Mouse (Mus musculus) kidney, postnatal 0 days (tissue): ENCODE data around the gene Pip5k1a. TPM values are rescaled to one million over a fixed set of nuclear protein-coding genes. Genes with fewer than 3 reads are reported as not detected.
A peak's percentile ranks its signal among the peaks of the same experiment; 100 is the strongest.
"Not testable (repeated sequence)": the region's sequence is repeated elsewhere in the genome, so short reads cannot be mapped to it uniquely, and the experiment has no call there.

Experiments
- ATAC-seq: fragments of 200-750 bp; cut with Nextera tagmentation; replicated peaks from 2 replicates; pipeline ENCODE4 v1.8.0; 2017; ENCODE audit warnings: low read depth, moderate number of reproducible peaks, moderate TSS enrichment, moderate library complexity; ENCODE audit not compliant: low FRiP score
- DNase-seq: peaks from one replicate; pipeline ENCODE4 v3.0.0-alpha.2; 2016; ENCODE audit warnings: low spot score
- H3K27ac ChIP-seq: fragments of 300-500 bp; sonication (generic); 2 replicates; pipeline ENCODE4 v1.5.1; 2014; ENCODE audit warnings: mild to moderate bottlenecking
- H3K27me3 ChIP-seq: fragments of 300-500 bp; sonication (generic); 2 replicates; pipeline ENCODE4 v1.6.1; 2014; ENCODE audit warnings: low read length, mixed read lengths; ENCODE audit not compliant: insufficient read depth
- H3K36me3 ChIP-seq: fragments of 300-500 bp; sonication (generic); 2 replicates; pipeline ENCODE4 v1.6.1; 2014; ENCODE audit warnings: low read length, mixed read lengths; ENCODE audit not compliant: insufficient read depth
- H3K4me1 ChIP-seq: fragments of 300-500 bp; sonication (generic); replicated peaks from 2 replicates; pipeline ENCODE4 v1.6.1; 2014; ENCODE audit warnings: antibody characterized with exemption, low read length, mixed read lengths; ENCODE audit not compliant: insufficient read depth
- H3K4me2 ChIP-seq: fragments of 300-500 bp; sonication (generic); 2 replicates; pipeline ENCODE4 v1.6.1; 2014; ENCODE audit warnings: mild to moderate bottlenecking, low read length, moderate library complexity, mixed read lengths
- H3K4me3 ChIP-seq: fragments of 300-500 bp; sonication (generic); replicated peaks from 2 replicates; pipeline ENCODE4 v1.5.1; 2014; ENCODE audit warnings: low read depth, low read length
- H3K9ac ChIP-seq: fragments of 300-500 bp; sonication (generic); 2 replicates; pipeline ENCODE4 v1.6.1; 2014; ENCODE audit warnings: low read depth, low read length
- H3K9me3 ChIP-seq: fragments of 300-500 bp; sonication (generic); replicated peaks from 2 replicates; pipeline ENCODE4 v1.6.1; 2016; ENCODE audit warnings: low read length, inconsistent platforms, mixed read lengths
- CTCF ChIP-seq: IDR thresholded peaks from 2 replicates; pipeline ENCODE4 v1.5.1; 2016; ENCODE audit warnings: antibody characterized with exemption, low read depth, mild to moderate bottlenecking, moderate library complexity
- WGBS: fragments of 180-500 bp; shearing (Covaris S2); extraction: QIAGEN DNeasy Blood & Tissue Kit; methylation state at CpG from one replicate; pipeline ENCODE4 v1.1.7; 2014; 5-methylcytosine and 5-hydroxymethylcytosine counted together
- polyA plus RNA-seq: library from polyadenylated mRNA; unstranded; fragments of >200 nt; fragmentation: Nextera tagmentation; extraction: Ambion mirVana; gene quantifications from 2 replicates; pipeline ENCODE4 v1.2.1, GENCODE M21; 2015

Pip5k1a gene
- polyA plus RNA-seq, 1 experiment from 2014 or later = 17.8 TPM

GRCm38 (mm10) chr3:95140795-95141194 lies 34.1 kb upstream of the Pip5k1a start:
- no peak overlapping the region for H3K4me3 ChIP-seq
- WGBS = 95% methylated on average over 6 of the region's 6 CpGs
- no peak for TF ChIP-seq CTCF
- H3K27ac ChIP-seq = no peak overlapping the region
- H3K36me3 ChIP-seq = peaks cover 7% of the 10 kb centered on the region
- no peaks in the 10 kb centered on the region for H3K27me3 ChIP-seq
- no peak overlapping the region for H3K4me2 ChIP-seq
- no peaks in the 10 kb centered on the region for H3K9me3 ChIP-seq
- no peak for DNase-seq
- 0 out of 2 replicates have a peak, but pooled peaks cover 1% of the 10 kb centered on the region for H3K4me1 ChIP-seq
- no peak overlapping the region for H3K9ac ChIP-seq
- ATAC-seq = no peak

- Histone ChIP-seq H3K9ac (no peak overlapping the region), H3K9me3 (no peaks in the 10 kb centered on the region), H3K27ac (no peak overlapping the region), H3K27me3 (no peaks in the 10 kb centered on the region), H3K36me3 (peaks cover 7% of the 10 kb centered on the region), H3K4me2 (no peak overlapping the region), H3K4me3 (no peak overlapping the region), H3K4me1 (peaks cover 7% of the 10 kb centered on the region; the same call in 1 of the 2 replicates)
- WGBS = 70% methylated on average over 18 of the region's 18 CpGs
- ATAC-seq = no peak; the same call in 1 of the 2 replicates
- DNase-seq = no peak
- no peak for TF ChIP-seq CTCF
Observed at GRCm38 (mm10) chr3:95140289-95140595, 33.5 kb upstream of the Pip5k1a start.

- TF ChIP-seq CTCF = no peak
- ATAC-seq (peak; percentile 31; the same call in 1 of the 2 replicates), DNase-seq (no peak)
- no peak overlapping the region for H3K9ac ChIP-seq
- H3K27ac ChIP-seq = no peak overlapping the region
- H3K4me2 ChIP-seq = no peak overlapping the region
- 73% methylated on average over 25 of the region's 25 CpGs for WGBS
- H3K9me3 ChIP-seq = no peaks in the 10 kb centered on the region
- no peak overlapping the region for H3K4me3 ChIP-seq
- peaks cover 7% of the 10 kb centered on the region; the same call in 1 of the 2 replicates for H3K4me1 ChIP-seq
- peaks cover 7% of the 10 kb centered on the region for H3K36me3 ChIP-seq
- H3K27me3 ChIP-seq = no peaks in the 10 kb centered on the region
Observed at GRCm38 (mm10) chr3:95139586-95140288, 33.0 kb upstream of the Pip5k1a start.

GRCm38 (mm10) chr3:95136336-95136735 lies 29.6 kb upstream of the Pip5k1a start:
- no peak overlapping the region for H3K4me3 ChIP-seq
- WGBS = 94% methylated on average over 3 of the region's 3 CpGs
- H3K27me3 ChIP-seq = no peaks in the 10 kb centered on the region
- no peak for ATAC-seq
- no peak overlapping the region for H3K4me2 ChIP-seq
- peaks cover 12% of the 10 kb centered on the region for H3K4me1 ChIP-seq
- no peak overlapping the region for H3K9ac ChIP-seq
- no peak for DNase-seq
- no peak overlapping the region for H3K27ac ChIP-seq
- peaks cover 7% of the 10 kb centered on the region for H3K36me3 ChIP-seq
- no peak for TF ChIP-seq CTCF
- no peaks in the 10 kb centered on the region for H3K9me3 ChIP-seq

- no peak for ATAC-seq
- no peak for DNase-seq
- Histone ChIP-seq H3K27ac (peak overlapping the region; percentile 50; the same call in 1 of the 2 replicates), H3K27me3 (no peaks in the 10 kb centered on the region), H3K4me3 (0 out of 2 replicates have a peak overlapping the region, but pooled peaks have one; percentile 30), H3K9ac (no peak overlapping the region), H3K4me1 (peaks cover 12% of the 10 kb centered on the region), H3K9me3 (no peaks in the 10 kb centered on the region), H3K4me2 (peak overlapping the region; percentile 53), H3K36me3 (peaks cover 7% of the 10 kb centered on the region)
- no peak for TF ChIP-seq CTCF
- WGBS = 81% methylated on average over 7 of the region's 7 CpGs
Observed at GRCm38 (mm10) chr3:95135433-95136052, 28.8 kb upstream of the Pip5k1a start.

GRCm38 (mm10) chr3:95135023-95135422 lies 28.3 kb upstream of the Pip5k1a start:
- 18% methylated on average over 6 of the region's 6 CpGs for WGBS
- H3K4me2 ChIP-seq = peak overlapping the region; percentile 53
- no peaks in the 10 kb centered on the region for H3K27me3 ChIP-seq
- H3K4me1 ChIP-seq = peaks cover 12% of the 10 kb centered on the region
- H3K4me3 ChIP-seq = peak overlapping the region; percentile 30
- ATAC-seq (no peak), DNase-seq (peak; percentile 68)
- H3K9ac ChIP-seq = 0 out of 2 replicates have a peak overlapping the region, but pooled peaks have one; percentile 31
- no peak for TF ChIP-seq CTCF
- H3K36me3 ChIP-seq = peaks cover 3% of the 10 kb centered on the region
- H3K27ac ChIP-seq = peak overlapping the region; percentile 50; the same call in 1 of the 2 replicates
- no peaks in the 10 kb centered on the region for H3K9me3 ChIP-seq

- H3K9me3 ChIP-seq, H3K9ac ChIP-seq, H3K27me3 ChIP-seq, DNase-seq, H3K36me3 ChIP-seq, H3K27ac ChIP-seq, H3K4me2 ChIP-seq, H3K4me3 ChIP-seq: not testable (repeated sequence)
- WGBS = no CpG with 5 or more reads among the region's 12 CpGs
- H3K4me1 ChIP-seq = peaks cover 12% of the 10 kb centered on the region
- peak; percentile 33 for ATAC-seq
Observed at GRCm38 (mm10) chr3:95134133-95134532, 27.4 kb upstream of the Pip5k1a start.
